Mouse (Mus musculus) heart, postnatal 0 days (tissue): ENCODE results near the gene Pde6c. TPM values are rescaled to one million over a fixed set of nuclear protein-coding genes. Genes with fewer than 3 reads are reported as not detected.
A peak's percentile ranks its signal among the peaks of the same experiment; 100 is the strongest.

Experiments used
- ATAC-seq: fragments of 200-750 bp; cut with Nextera tagmentation; 2 replicates; pipeline ENCODE4 v1.8.0; 2017; ENCODE audit warnings: low read depth, moderate number of reproducible peaks, moderate library complexity; ENCODE audit not compliant: insufficient read depth
- DNase-seq: peaks from one replicate; pipeline ENCODE4 v3.0.0-alpha.2; 2016; ENCODE audit warnings: low spot score
- H3K27ac ChIP-seq: fragments of 300-500 bp; sonication (generic); 2 replicates; pipeline ENCODE4 v1.5.1; 2014; ENCODE audit warnings: low read depth, mild to moderate bottlenecking
- H3K27me3 ChIP-seq: fragments of 300-500 bp; sonication (generic); 2 replicates; pipeline ENCODE4 v1.6.1; 2014; ENCODE audit warnings: low read length, mixed read lengths; ENCODE audit not compliant: control insufficient read depth, insufficient read depth
- H3K36me3 ChIP-seq: fragments of 300-500 bp; sonication (generic); replicated peaks from 2 replicates; pipeline ENCODE4 v1.6.1; 2014; ENCODE audit warnings: low read length, mixed read lengths; ENCODE audit not compliant: control insufficient read depth, insufficient read depth
- H3K4me1 ChIP-seq: fragments of 300-500 bp; sonication (generic); 2 replicates; pipeline ENCODE4 v1.6.1; 2014; ENCODE audit warnings: antibody characterized with exemption; ENCODE audit not compliant: control insufficient read depth, insufficient read depth
- H3K4me2 ChIP-seq: fragments of 300-500 bp; sonication (generic); 2 replicates; pipeline ENCODE4 v1.6.1; 2014; ENCODE audit warnings: low read depth, mild to moderate bottlenecking, low read length, moderate library complexity
- H3K4me3 ChIP-seq: fragments of 300-500 bp; sonication (generic); 2 replicates; pipeline ENCODE4 v1.5.1; 2014; ENCODE audit warnings: low read depth, low read length
- H3K9ac ChIP-seq: fragments of 300-500 bp; sonication (generic); replicated peaks from 2 replicates; pipeline ENCODE4 v1.6.1; 2014; ENCODE audit warnings: low read depth, low read length, mixed read lengths
- H3K9me3 ChIP-seq: fragments of 300-500 bp; sonication (generic); replicated peaks from 2 replicates; pipeline ENCODE4 v1.6.1; 2016; ENCODE audit warnings: low read length; ENCODE audit not compliant: control insufficient read depth
- CTCF ChIP-seq: IDR thresholded peaks from 2 replicates; pipeline ENCODE4 v1.5.1; 2016; ENCODE audit warnings: antibody characterized with exemption, control low read depth, low read depth
- EP300 ChIP-seq: IDR thresholded peaks from 2 replicates; pipeline ENCODE4 v1.6.1; 2016; ENCODE audit warnings: antibody characterized with exemption, low read depth
- WGBS: fragments of 180-500 bp; shearing (Covaris S2); extraction: QIAGEN DNeasy Blood & Tissue Kit; methylation state at CpG from one replicate; pipeline ENCODE4 v1.1.7; 2014; 5-methylcytosine and 5-hydroxymethylcytosine counted together
- polyA plus RNA-seq: library from polyadenylated mRNA; unstranded; fragments of >200 nt; fragmentation: Nextera tagmentation; extraction: Ambion mirVana; gene quantifications from 2 replicates; pipeline ENCODE4 v1.2.1, GENCODE M21; 2015
- total RNA-seq: library from RNA; depleted of rRNA; stranded (reverse); fragments of >200 nt; gene quantifications from 2 replicates; pipeline ENCODE4 v1.2.3, GENCODE M21; 2014; ENCODE audit warnings: low replicate concordance

Pde6c gene
- total and polyA plus RNA-seq, 2 experiments from 2014 or later = not detected

GRCm38 (mm10) chr19:38124401-38125218, 8.0 kb upstream of the Pde6c start:
- Histone ChIP-seq H3K4me1 (no peaks in the 10 kb centered on the region), H3K27me3 (peaks cover 38% of the 10 kb centered on the region), H3K36me3 (no peaks in the 10 kb centered on the region), H3K9ac (no peak overlapping the region), H3K9me3 (no peaks in the 10 kb centered on the region), H3K27ac (no peak overlapping the region), H3K4me3 (peak overlapping the region; percentile 52), H3K4me2 (peak overlapping the region; percentile 92)
- ATAC-seq (no peak), DNase-seq (no peak)
- TF ChIP-seq CTCF (no peak), EP300 (no peak)
- WGBS = 2% methylated on average over 58 of the region's 77 CpGs

- Histone ChIP-seq H3K9ac (no peak within 1 kb of the TSS), H3K27me3 (peaks cover 38% of the 10 kb centered on the region), H3K27ac (no peak within 1 kb of the TSS), H3K4me3 (peak within 1 kb of the TSS; percentile 52), H3K9me3 (no peaks in the 10 kb centered on the region), H3K4me1 (no peaks in the 10 kb centered on the region), H3K36me3 (no peaks in the 10 kb centered on the region), H3K4me2 (peak within 1 kb of the TSS; percentile 92)
- WGBS = 76% methylated on average over 6 of the region's 6 CpGs
- no peak for ATAC-seq
- TF ChIP-seq EP300 (no peak), CTCF (no peak)
- no peak for DNase-seq
Measured at GRCm38 (mm10) chr19:38125219-38125610, 7.4 kb upstream of the Pde6c start, which contains the start of gene Rbp4. TSS of gene Rbp4 (minus strand) at chr19:38125281.

DNA sequence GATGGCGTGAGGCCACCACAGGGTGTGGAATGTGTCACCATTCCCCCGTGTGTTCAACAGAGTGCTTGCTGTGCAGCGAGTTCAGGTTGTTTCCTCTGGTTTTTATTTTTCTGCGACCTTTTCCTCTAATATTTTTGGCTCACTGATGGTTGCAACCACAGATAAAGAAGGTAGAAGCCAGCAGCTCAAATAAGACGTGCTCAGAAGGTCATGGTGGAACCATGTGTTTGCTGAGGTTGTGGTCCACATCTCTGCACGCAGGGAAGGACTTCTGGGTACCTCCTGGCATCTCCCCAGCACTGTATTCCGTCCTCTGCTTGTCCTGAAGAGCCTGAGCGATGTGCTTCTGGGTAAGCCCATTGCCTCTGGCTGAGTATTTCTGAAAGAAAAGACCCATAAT, 5.9 kb upstream of the Pde6c start:
- peaks cover 38% of the 10 kb centered on the region for H3K27me3 ChIP-seq
- WGBS = 52% methylated on average over 8 of the region's 8 CpGs

DNA sequence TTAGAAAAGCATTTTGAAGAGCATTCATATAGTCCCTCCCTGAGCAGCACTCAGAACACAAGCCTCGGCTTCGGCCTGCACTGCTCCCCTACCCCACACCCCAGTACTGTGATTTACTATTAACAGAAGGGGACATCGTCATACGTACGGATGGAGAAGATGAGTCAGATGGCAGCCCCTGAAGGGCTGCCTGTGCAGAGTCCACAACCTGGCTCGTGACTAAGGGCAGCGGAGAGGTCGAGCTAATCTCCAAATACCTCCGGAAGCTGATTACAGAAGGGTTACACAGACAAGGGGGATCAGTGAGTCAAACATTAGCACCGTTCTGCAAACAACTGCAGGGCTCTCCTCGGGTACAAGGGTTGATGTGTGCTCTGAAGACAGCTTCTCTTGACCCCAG, 1.4 kb downstream of the Pde6c start:
- DNase-seq (no peak), ATAC-seq (0 out of 2 replicates have a peak, but pooled peaks have one; percentile 14)
- H3K4me1 ChIP-seq = no peaks in the 10 kb centered on the region
- no peaks in the 10 kb centered on the region for H3K9me3 ChIP-seq
- no peak overlapping the region for H3K27ac ChIP-seq
- H3K4me2 ChIP-seq = no peak overlapping the region
- no peak overlapping the region for H3K4me3 ChIP-seq
- WGBS = 16% methylated on average over 11 of the region's 11 CpGs
- TF ChIP-seq EP300 = no peak
- H3K36me3 ChIP-seq = no peaks in the 10 kb centered on the region
- no peak overlapping the region for H3K9ac ChIP-seq
- no peaks in the 10 kb centered on the region for H3K27me3 ChIP-seq

More for the DNA sequence above, 5.9 kb upstream of the Pde6c start:
- Histone ChIP-seq H3K9me3 (no peaks in the 10 kb centered on the region), H3K27ac (no peak overlapping the region), H3K4me3 (no peak overlapping the region), H3K4me2 (no peak overlapping the region), H3K9ac (no peak overlapping the region), H3K36me3 (no peaks in the 10 kb centered on the region), H3K4me1 (no peaks in the 10 kb centered on the region)
- no peak for DNase-seq
- TF ChIP-seq EP300 = no peak
- TF ChIP-seq CTCF = no peak
- no peak for ATAC-seq

- no peak overlapping the region for H3K27ac ChIP-seq
- 79% methylated on average over 6 of the region's 6 CpGs for WGBS
- no peak for ATAC-seq
- no peak overlapping the region for H3K4me3 ChIP-seq
- no peak for TF ChIP-seq EP300
- no peak for TF ChIP-seq CTCF
- H3K9ac ChIP-seq = no peak overlapping the region
- no peak for DNase-seq
- H3K4me1 ChIP-seq = no peaks in the 10 kb centered on the region
- no peak overlapping the region for H3K4me2 ChIP-seq
- no peaks in the 10 kb centered on the region for H3K36me3 ChIP-seq
- H3K27me3 ChIP-seq = no peaks in the 10 kb centered on the region
- H3K9me3 ChIP-seq = no peaks in the 10 kb centered on the region
Measured at GRCm38 (mm10) chr19:38134806-38135205, 2.2 kb downstream of the Pde6c start.
